Mouse (Mus musculus): Measurements from ENCODE around the gene Olfr175-ps1.

Gene Olfr175-ps1

DNA sequence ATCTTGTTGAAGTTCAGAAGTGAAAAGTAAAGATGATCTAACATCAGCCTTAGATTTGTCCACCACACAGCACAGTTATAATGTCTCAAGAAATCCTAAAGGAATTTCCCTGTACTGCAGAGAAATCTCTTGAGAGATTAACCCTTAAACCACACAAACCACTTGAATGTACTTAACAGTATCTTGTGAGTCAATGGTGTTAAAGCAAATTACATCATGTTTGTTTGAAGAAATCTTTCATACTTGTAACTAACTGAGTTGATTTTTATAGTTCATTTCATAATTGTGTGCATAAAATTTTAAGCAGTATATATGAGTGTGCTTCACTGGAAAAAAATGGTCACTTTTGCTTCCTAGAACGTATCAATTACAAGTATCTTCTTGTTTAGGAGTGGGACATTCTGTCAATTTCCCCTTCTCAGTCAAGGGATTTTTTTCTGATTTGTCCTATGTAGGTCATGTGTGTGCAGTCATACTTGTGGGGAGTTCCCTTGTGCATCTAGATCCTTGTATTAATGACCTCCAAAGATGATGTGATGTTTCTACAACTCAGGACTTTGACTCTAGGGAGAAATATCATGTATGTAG lies at the start of gene Olfr175-ps1:
TSS of gene Olfr175-ps1 (minus strand) at position 51 of the 588 bp plus-strand sequence.
- no peak for DNase-seq (ENCODE audit: low read depth, low spot score)

DNA sequence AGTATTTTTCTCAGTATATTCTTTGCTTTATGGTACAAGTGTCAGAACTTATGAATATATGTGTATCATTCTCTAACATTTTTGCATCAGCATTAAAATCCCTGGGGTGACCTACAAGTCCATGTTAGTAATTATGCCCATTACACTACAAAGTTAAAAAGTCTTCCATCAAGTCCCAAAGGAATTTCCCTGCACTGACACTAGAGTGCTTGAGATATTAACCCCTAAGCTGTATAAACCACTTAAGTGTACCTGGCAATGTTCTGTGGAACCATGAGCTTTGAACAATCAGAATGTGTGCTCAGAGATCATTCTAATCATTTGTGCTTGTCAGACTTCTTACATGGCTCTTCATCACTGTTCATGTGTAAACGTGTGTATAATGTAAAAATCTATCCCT lies 48.1 kb upstream of the Olfr175-ps1 start, which contains the start of gene Olfr177:
TSS of gene Olfr177 (minus strand) at position 101 of the 400 bp plus-strand sequence.
- DNase-seq (ENCODE audit: low read depth, low spot score) = no peak

DNA sequence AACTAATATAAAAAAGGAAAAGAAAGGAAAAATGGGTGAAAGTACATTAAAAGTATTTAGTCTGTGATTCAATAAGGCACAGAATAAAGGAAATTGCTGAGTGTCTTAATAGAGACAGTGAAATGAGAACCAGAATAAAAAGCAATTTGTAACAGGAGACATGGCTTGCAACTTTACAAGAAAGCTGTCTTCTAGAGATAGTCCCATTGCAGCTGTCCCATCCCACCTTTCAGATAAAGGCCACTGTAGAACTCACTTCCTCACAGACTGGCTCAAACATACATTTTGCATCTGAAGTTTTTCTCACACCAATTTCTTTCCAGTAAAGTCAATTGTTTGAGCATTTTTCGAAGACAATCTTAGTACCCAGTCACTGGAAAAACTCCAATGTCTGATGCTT lies 34.9 kb upstream of the Olfr175-ps1 start:
- DNase-seq (ENCODE audit: low read depth, low spot score) = no peak

- no peak for DNase-seq (ENCODE audit: low read depth, low spot score)
Measured at GRCm38 (mm10) chr16:58860032-58860737, 33.6 kb upstream of the Olfr175-ps1 start.

- DNase-seq (ENCODE audit: low read depth, low spot score) = no peak
Measured at GRCm38 (mm10) chr16:58800168-58800567, 26.4 kb downstream of the Olfr175-ps1 start, which contains the start of gene Olfr173. Gene Olfr173, minus strand, starts transcription at chr16:58800268.

Data from embryo, embryonic 11.5 days (tissue).